Mouse (Mus musculus) cortical plate, adult 2 months (tissue): Measurements from ENCODE around the gene Dvl2.

Source experiments
- CTCF ChIP-seq: fragments of 200-500 bp; IDR thresholded peaks from 2 replicates; pipeline ENCODE4 v1.5.1; 2011; ENCODE audit warnings: mild to moderate bottlenecking, control low read depth, low read length; ENCODE audit not compliant: insufficient read depth; ENCODE audit errors: extremely low read depth
- POLR2A ChIP-seq: fragments of 200-500 bp; IDR thresholded peaks from 2 replicates; pipeline ENCODE4 v1.6.1; 2011; ENCODE audit warnings: mild to moderate bottlenecking, low read length, control low read depth; ENCODE audit not compliant: insufficient read depth; ENCODE audit errors: extremely low read depth

DNA sequence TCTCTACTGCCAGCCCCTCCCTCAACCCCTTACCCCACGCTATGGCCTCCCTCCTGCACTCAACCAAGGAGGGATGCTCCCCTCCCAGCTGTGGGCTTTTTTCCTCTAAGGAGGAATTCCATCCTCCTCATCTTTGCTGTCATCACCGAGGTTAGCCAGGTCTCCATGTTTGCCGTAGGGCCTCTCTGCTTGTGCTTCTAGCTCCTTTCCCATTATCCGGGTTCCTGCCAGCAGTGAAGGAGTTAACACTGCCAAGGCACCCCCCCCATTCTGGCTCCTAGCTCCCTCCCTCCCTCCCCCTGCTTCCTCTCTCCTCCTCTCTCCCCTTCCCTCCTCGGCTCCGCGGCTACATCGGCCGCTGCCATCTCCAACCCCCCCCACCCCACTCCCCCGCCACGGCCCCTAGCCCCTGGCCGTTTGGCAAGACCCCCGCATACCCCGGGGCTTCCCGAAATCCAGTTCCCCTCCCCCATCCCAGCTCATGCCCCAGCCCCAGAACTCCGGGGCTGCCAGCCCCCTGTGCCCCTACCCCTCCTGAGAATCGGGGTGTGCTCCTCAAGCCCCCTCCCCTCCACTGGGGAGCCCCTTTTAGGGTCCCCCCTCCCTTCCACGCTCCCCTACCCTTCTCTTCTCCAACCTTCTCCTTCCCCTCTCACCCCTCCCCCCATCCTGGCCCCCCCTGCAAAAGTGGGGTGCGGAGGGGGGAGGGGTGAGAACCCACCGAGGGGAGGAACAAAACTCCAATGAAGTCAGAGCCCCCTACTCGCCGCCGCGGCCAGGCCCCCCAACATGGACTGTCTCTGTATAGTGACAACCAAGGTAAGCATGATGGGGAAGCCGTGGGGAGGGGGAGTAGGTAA is 18.0 kb downstream of the Dvl2 start:
- no peak for TF ChIP-seq CTCF
- TF ChIP-seq POLR2A = peak; percentile 38; the same call in 1 of the 2 replicates
